ENCODE assay signal across 8 mouse cellular contexts in the genomic region with DNA sequence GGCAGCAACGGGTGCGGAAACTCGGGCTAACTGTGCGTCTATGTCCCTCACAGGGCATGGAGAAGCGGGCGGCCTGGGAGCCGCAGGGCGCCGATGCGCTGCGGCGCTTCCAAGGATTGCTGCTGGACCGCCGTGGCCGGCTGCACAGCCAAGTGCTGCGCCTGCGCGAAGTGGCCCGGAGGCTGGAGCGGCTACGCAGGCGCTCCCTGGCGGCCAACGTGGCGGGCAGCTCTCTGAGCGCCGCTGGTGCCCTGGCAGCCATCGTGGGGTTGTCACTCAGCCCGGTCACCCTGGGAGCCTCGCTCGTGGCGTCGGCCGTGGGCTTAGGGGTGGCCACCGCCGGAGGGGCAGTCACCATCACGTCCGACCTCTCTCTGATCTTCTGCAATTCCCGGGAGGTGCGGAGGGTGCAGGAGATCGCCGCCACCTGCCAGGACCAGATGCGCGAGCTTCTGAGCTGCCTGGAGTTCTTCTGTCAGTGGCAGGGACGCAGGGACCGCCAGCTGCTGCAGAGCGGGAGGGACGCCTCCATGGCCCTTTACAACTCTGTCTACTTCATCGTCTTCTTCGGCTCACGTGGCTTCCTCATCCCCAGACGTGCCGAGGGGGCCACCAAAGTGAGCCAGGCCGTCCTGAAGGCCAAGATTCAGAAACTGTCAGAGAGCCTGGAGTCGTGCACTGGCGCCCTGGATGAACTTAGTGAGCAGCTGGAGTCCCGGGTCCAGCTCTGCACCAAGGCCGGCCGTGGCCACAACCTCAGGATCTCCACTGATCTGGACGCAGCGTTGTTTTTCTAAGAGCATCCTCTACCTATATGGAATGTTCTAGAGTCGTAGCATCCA. TPM values are rescaled to one million over a fixed set of nuclear protein-coding genes. Genes with fewer than 3 reads are reported as not detected.
DNase-seq lines count a peak whose midpoint lies in the region.

No protein-coding gene starts in this region.

- DNase-seq in adipocyte (ENCODE audit: low spot score), result peak; percentile 80
- DNase-seq in embryo, embryonic 10 days (ENCODE audit: low spot score), result peak; percentile 94
- DNase-seq in gastrocnemius, postnatal 10 days, result peak; percentile 96
- DNase-seq in induced T-regulatory cell, adult 2 months (ENCODE audit: low read depth), result peak; percentile 83
- DNase-seq in left cerebral cortex, adult 8-10 months (ENCODE audit: low spot score in 2 of 2), result peak; percentile 76 to 84
- DNase-seq in right cerebral cortex, adult 2 months (ENCODE audit: low spot score in 2 of 2), result peak; percentile 88 to 91
- peak; percentile 66 for DNase-seq in urinary bladder, postnatal 10 days (ENCODE audit: low spot score)

- H3K9me3 ChIP-seq in megakaryocyte, embryonic 14.5 days, result no peaks in the 10 kb centered on the region

- peaks cover 57% of the 10 kb centered on the region for H3K4me1 ChIP-seq in megakaryocyte, embryonic 14.5 days

- H3K4me3 ChIP-seq in megakaryocyte, embryonic 14.5 days (replicated peaks), result peak overlapping the region; percentile 95

- H3K27me3 ChIP-seq in megakaryocyte, embryonic 14.5 days (replicated peaks), result no peaks in the 10 kb centered on the region

- no peaks in the 10 kb centered on the region for H3K36me3 ChIP-seq in megakaryocyte, embryonic 14.5 days (replicated peaks; ENCODE audit: low read length)

RNA-seq across cellular contexts. Expression of a gene that starts 2.2 kb away (rescaled TPM):
- 1 to 10 TPM; 3.7 to 5.2 TPM for total RNA-seq in gastrocnemius, postnatal 10 days (2021)
- total RNA-seq in left cerebral cortex, adult 8-10 months (2022), result 1 to 10 TPM; 3.8 to 4.8 (median 3.9) TPM
- 0.92 and 1.1 TPM in 2 replicates for polyA plus RNA-seq in megakaryocyte, embryonic 14.5 days (2012; ENCODE audit: insufficient read depth, low replicate concordance)

RNA-seq across cellular contexts. Expression of a gene that starts 27.7 kb away (rescaled TPM):
- 10 to 100 TPM; 33.1 to 33.5 TPM for total RNA-seq in gastrocnemius, postnatal 10 days (2021)
- 10 to 100 TPM; 54.2 to 60.6 (median 56.4) TPM for total RNA-seq in left cerebral cortex, adult 8-10 months (2022)
- 6.6 TPM in 1 of 2 replicates, not detected in the other for polyA plus RNA-seq in megakaryocyte, embryonic 14.5 days (2012; ENCODE audit: insufficient read depth, low replicate concordance)

Comparison
In these comparisons a context has a peak if more than half of its experiments do, and no peak if none do; other contexts are left out.
1. Peak in every context shown above with its lines: DNase-seq and H3K4me3 ChIP-seq.